Mouse (Mus musculus): ENCODE measurements at regions not wholly inside any gene's neighbourhood (a gene's known extent, or its start where the extent isn't known, plus 50 kb on each side); places are given as distances from the start of the nearest gene placed in this dataset.

DNA sequence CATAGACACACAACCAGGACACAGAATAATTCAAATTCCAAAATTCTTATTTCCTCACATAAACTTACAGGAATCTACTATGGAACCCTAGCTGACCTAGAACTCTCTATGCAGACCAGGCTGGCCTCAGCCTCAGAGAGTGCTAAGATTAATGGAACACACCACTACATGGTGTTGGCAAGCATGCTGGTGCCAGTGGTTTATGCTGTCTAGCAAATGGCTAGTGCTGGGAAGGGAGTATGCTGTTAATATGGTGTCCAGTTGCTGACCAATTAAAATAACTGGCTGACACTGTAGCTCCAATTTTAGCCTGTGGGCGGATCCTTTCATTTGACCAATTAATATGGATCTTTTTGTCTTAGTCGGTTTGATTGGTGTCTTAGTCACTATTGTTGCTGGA is 222.4 kb upstream of the Zfp930 start:
- TF ChIP-seq CTCF (IDR thresholded peaks at IDR 0.05), result no peak
- no peak for TF ChIP-seq EP300 (IDR thresholded peaks at IDR 0.05)

All from lung, postnatal 0 days (tissue).